Mouse (Mus musculus) liver, postnatal 0 days (tissue): ENCODE results near the gene Nosip. TPM values are rescaled to one million over a fixed set of nuclear protein-coding genes. Genes with fewer than 3 reads are reported as not detected.

ENCODE experiments used
- ATAC-seq: fragments of 200-750 bp; cut with Nextera tagmentation; 2 replicates; pipeline ENCODE4 v1.8.0; 2017; ENCODE audit warnings: mild to moderate bottlenecking, moderate library complexity
- DNase-seq: peaks from one replicate; pipeline ENCODE4 v3.0.0-alpha.2; 2016
- H3K27ac ChIP-seq: fragments of 300-500 bp; sonication (generic); 2 replicates; pipeline ENCODE4 v1.5.1; 2014; ENCODE audit warnings: antibody characterized with exemption, moderate library complexity, mild to moderate bottlenecking, low read depth
- H3K27me3 ChIP-seq: fragments of 300-500 bp; sonication (generic); 2 replicates; pipeline ENCODE4 v1.6.1; 2014; ENCODE audit warnings: low read length, control low read depth, mixed read lengths; ENCODE audit not compliant: insufficient read depth
- H3K36me3 ChIP-seq: fragments of 300-500 bp; sonication (generic); replicated peaks from 2 replicates; pipeline ENCODE4 v1.6.1; 2014; ENCODE audit warnings: mild to moderate bottlenecking, control low read depth, low read length, moderate library complexity, mixed read lengths; ENCODE audit not compliant: insufficient read depth
- H3K4me1 ChIP-seq: fragments of 300-500 bp; sonication (generic); 2 replicates; pipeline ENCODE4 v1.6.1; 2014; ENCODE audit warnings: antibody characterized with exemption, mild to moderate bottlenecking, control low read depth; ENCODE audit not compliant: insufficient read depth
- H3K4me2 ChIP-seq: fragments of 300-500 bp; sonication (generic); 2 replicates; pipeline ENCODE4 v1.6.1; 2014; ENCODE audit warnings: low read depth, mild to moderate bottlenecking, low read length, moderate library complexity, mixed read lengths
- H3K4me3 ChIP-seq: fragments of 300-500 bp; sonication (generic); 2 replicates; pipeline ENCODE4 v1.5.1; 2014; ENCODE audit warnings: low read depth, low read length
- H3K9ac ChIP-seq: fragments of 300-500 bp; sonication (generic); replicated peaks from 2 replicates; pipeline ENCODE4 v1.6.1; 2014; ENCODE audit warnings: mild to moderate bottlenecking, moderate library complexity
- H3K9me3 ChIP-seq: fragments of 300-500 bp; sonication (generic); 2 replicates; pipeline ENCODE4 v1.6.1; 2016; ENCODE audit warnings: mild to moderate bottlenecking, control low read depth, low read length, mixed read lengths
- CTCF ChIP-seq: sonication (generic); IDR thresholded peaks from 2 replicates; pipeline ENCODE4 v1.5.1; 2016; ENCODE audit warnings: antibody characterized with exemption, low read depth
- EP300 ChIP-seq: IDR thresholded peaks from 2 replicates; pipeline ENCODE4 v1.6.1; 2016; ENCODE audit warnings: antibody characterized with exemption, low read depth, mild to moderate bottlenecking
- WGBS: fragments of 180-500 bp; shearing (Covaris S2); extraction: QIAGEN DNeasy Blood & Tissue Kit; methylation state at CpG from one replicate; pipeline ENCODE4 v1.1.7; 2014; ENCODE audit not compliant: insufficient replicate concordance; 5-methylcytosine and 5-hydroxymethylcytosine counted together
- polyA plus RNA-seq: library from polyadenylated mRNA; unstranded; fragments of >200 nt; fragmentation: Nextera tagmentation; extraction: Ambion mirVana; gene quantifications from 2 replicates; pipeline ENCODE4 v1.2.1, GENCODE M21; 2015

Nosip gene
- polyA plus RNA-seq, 1 experiment from 2014 or later, result 22.2 TPM

- Histone ChIP-seq H3K9ac (no peak overlapping the region), H3K27me3 (no peaks in the 10 kb centered on the region), H3K27ac (no peak overlapping the region), H3K36me3 (peaks cover 53% of the 10 kb centered on the region), H3K4me2 (no peak overlapping the region), H3K4me1 (no peaks in the 10 kb centered on the region), H3K9me3 (no peaks in the 10 kb centered on the region), H3K4me3 (no peak overlapping the region)
- WGBS, result 89% methylated on average over 14 of the region's 14 CpGs
- ATAC-seq (no peak), DNase-seq (no peak)
- TF ChIP-seq EP300 (no peak), CTCF (no peak)
Measured at GRCm38 (mm10) chr7:45043307-45043706, 18.9 kb upstream of the Nosip start.

GRCm38 (mm10) chr7:45045741-45046140, 16.5 kb upstream of the Nosip start:
- ATAC-seq (no peak), DNase-seq (no peak)
- H3K9me3 ChIP-seq, result no peaks in the 10 kb centered on the region
- H3K4me2 ChIP-seq, result no peak overlapping the region
- TF ChIP-seq EP300, result no peak
- no peak for TF ChIP-seq CTCF
- no peak overlapping the region for H3K27ac ChIP-seq
- no peak overlapping the region for H3K9ac ChIP-seq
- WGBS, result 94% methylated on average over 22 of the region's 22 CpGs
- no peaks in the 10 kb centered on the region; the same call in 1 of the 2 replicates for H3K4me1 ChIP-seq
- H3K36me3 ChIP-seq, result peaks cover 65% of the 10 kb centered on the region
- H3K27me3 ChIP-seq, result no peaks in the 10 kb centered on the region
- no peak overlapping the region for H3K4me3 ChIP-seq

DNA sequence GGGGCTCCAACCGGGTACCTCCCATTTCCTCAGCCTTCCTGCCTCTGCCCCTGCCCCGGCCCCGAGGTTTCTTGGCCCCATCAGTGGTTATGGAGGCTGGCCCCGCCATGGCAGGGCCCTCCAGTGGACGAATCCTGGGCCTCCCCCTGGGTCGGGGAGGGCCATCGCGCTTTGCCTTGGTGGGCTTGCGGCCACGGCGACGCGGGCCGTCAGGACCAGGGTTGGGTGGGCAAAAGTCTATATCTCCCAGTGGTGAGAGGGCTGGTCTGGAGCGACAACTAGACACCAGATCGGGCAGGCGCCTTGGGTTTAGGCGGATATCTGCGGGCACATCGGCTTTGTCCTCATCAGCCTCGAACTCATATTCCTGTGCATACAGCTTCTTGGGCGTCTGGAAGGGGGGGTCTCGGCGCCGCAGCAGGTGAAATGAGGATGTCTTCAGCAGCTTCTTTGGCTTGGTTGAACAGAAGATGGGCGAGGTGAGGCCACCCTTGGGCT, 15.3 kb upstream of the Nosip start:
- peaks cover 54% of the 10 kb centered on the region for H3K36me3 ChIP-seq
- H3K4me1 ChIP-seq, result peaks cover 11% of the 10 kb centered on the region
- no peak overlapping the region for H3K4me3 ChIP-seq
- ATAC-seq (no peak), DNase-seq (no peak)
- no peak for TF ChIP-seq CTCF
- no peak for TF ChIP-seq EP300
- H3K4me2 ChIP-seq, result no peak overlapping the region
- H3K9me3 ChIP-seq, result no peaks in the 10 kb centered on the region
- no peak overlapping the region for H3K27ac ChIP-seq
- H3K9ac ChIP-seq, result no peak overlapping the region
- no peaks in the 10 kb centered on the region for H3K27me3 ChIP-seq
- WGBS, result 91% methylated on average over 26 of the region's 26 CpGs

DNA sequence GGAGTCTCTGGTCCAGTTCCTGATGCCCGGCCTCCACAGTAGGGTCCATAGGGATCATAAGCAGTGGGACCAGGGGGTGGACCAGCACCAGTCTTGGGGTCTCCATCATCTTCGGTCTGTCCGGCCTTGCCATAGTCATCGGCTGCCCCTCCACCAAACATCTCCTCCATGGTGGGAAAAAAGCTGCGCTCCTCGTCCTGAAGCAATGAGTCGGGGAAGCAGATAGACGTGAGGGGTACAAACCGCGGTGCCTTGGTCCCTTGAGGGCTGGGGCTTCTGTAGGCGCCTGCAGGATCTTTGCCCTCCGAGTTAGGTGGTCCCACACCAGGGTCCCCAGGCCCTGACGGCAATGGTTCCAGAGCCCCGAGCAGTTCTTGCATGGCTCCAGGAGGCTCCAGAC, 14.7 kb upstream of the Nosip start:
- WGBS, result 94% methylated on average over 14 of the region's 14 CpGs
- H3K36me3 ChIP-seq, result peaks cover 49% of the 10 kb centered on the region
- H3K27me3 ChIP-seq, result no peaks in the 10 kb centered on the region
- H3K9me3 ChIP-seq, result no peaks in the 10 kb centered on the region
- no peak overlapping the region for H3K4me3 ChIP-seq
- no peak for ATAC-seq
- no peak overlapping the region for H3K27ac ChIP-seq
- H3K9ac ChIP-seq, result no peak overlapping the region
- TF ChIP-seq CTCF, result no peak
- TF ChIP-seq EP300, result no peak
- H3K4me1 ChIP-seq, result peaks cover 16% of the 10 kb centered on the region
- DNase-seq, result no peak
- no peak overlapping the region for H3K4me2 ChIP-seq

DNA sequence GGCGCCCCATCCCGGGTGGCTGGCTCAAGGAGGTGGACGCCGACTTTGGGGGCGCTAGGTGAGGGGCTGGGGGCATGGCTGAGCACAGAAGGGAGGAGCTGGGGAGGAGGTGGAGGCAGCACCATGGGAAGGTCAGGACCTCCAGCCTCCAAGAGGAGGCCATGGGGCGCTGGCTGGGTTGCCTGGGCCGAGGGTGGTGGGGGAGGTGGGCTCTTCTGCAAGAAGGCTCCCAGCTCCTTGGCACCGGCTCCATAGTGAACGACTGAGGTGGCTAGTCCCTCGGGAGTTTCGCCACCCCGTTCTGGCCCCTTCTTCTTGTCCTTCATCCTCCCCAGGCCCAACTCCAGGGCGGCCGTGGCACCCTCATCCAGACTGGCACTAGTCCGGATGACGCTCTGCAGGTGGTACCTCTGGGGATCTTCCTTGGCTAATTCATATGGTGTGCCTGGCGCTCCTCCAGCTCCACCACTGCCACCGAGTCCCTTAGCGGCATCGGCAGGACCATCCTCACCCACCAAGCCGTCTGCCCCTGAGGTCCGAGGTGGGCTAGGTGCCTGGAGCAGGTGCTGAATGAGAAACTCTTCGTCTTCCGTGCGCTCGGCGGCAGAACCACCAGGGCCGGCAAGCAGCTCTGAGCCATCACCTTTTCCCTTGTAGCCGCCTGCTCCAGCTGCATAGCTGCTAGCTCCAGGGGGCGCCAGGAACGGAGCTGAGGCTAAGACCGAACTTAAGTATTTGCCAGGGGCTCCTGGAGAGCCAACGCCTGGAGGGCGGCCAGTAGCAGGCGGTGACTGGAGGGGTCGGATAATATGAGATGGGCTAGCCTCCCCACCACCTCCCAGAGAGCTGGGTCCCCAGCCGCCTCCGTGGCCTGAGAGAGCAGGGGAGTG, 14.0 kb upstream of the Nosip start:
- TF ChIP-seq EP300, result no peak
- H3K4me3 ChIP-seq, result no peak overlapping the region
- H3K27ac ChIP-seq, result no peak overlapping the region
- no peak overlapping the region for H3K9ac ChIP-seq
- H3K4me1 ChIP-seq, result peaks cover 17% of the 10 kb centered on the region
- no peak overlapping the region for H3K4me2 ChIP-seq
- H3K9me3 ChIP-seq, result no peaks in the 10 kb centered on the region
- H3K27me3 ChIP-seq, result no peaks in the 10 kb centered on the region
- WGBS, result 90% methylated on average over 38 of the region's 38 CpGs
- no peak for DNase-seq
- peaks cover 41% of the 10 kb centered on the region for H3K36me3 ChIP-seq
- no peak for ATAC-seq

- ATAC-seq (no peak), DNase-seq (no peak)
- H3K9ac ChIP-seq, result no peak overlapping the region
- no peak overlapping the region for H3K27ac ChIP-seq
- no peak overlapping the region for H3K4me3 ChIP-seq
- TF ChIP-seq EP300, result no peak
- no peak for TF ChIP-seq CTCF
- H3K4me1 ChIP-seq, result peaks cover 23% of the 10 kb centered on the region
- 89% methylated on average over 23 of the region's 23 CpGs for WGBS
- H3K27me3 ChIP-seq, result no peaks in the 10 kb centered on the region
- H3K4me2 ChIP-seq, result no peak overlapping the region
- no peaks in the 10 kb centered on the region for H3K9me3 ChIP-seq
- H3K36me3 ChIP-seq, result peaks cover 39% of the 10 kb centered on the region
Measured at GRCm38 (mm10) chr7:45048923-45049657, 13.1 kb upstream of the Nosip start.
